Mouse (Mus musculus) heart, adult 10 weeks (tissue): ENCODE measurements around the gene Olfr16. TPM values are rescaled to one million over a fixed set of nuclear protein-coding genes. Genes with fewer than 3 reads are reported as not detected.

Experiments used
- polyA plus RNA-seq: library from polyadenylated mRNA; stranded (reverse); fragments of 350-450 nt; fragmentation: Illumina TruSeq; extraction: RNeasy Lipid Tissue Mini Kit (QIAGEN cat#74804); gene quantifications from one replicate; pipeline ENCODE4 v1.2.3, GENCODE M21; 2014; ENCODE audit warnings: low read depth, low replicate concordance

Olfr16 gene
- not detected for polyA plus RNA-seq

DNA sequence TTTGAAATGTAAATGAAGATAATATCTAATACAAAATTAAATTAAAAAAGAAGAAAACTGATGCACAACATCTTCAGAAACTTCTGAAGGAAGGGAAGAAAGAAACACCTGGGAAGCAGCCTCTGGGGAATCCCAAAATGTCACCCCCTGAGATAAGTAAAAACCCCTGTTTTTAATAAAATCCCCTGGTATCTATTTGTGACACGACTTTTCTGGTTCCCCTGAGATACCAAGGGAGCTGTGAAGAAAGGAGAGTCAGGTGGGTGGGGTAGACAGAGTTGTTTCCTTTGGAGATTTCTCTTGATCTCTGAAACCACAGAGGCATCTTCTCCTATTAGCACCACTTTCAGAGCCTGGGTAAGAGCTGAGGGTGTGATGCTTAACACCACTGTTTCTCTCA, at the start of gene Olfr16:
Gene Olfr16 (plus strand): TSS at position 250 of the 400 bp plus-strand sequence.

Other genes with a start within 250 kb of the Olfr16 start
- gene Apcs, start 55.4 kb upstream of the Olfr16 start, polyA plus RNA-seq: not detected
- not detected for gene Olfr1408, start 187.0 kb downstream of the Olfr16 start, polyA plus RNA-seq
- gene Olfr1406, start 240.2 kb downstream of the Olfr16 start, polyA plus RNA-seq: not detected
- gene Olfr218, start 247.4 kb downstream of the Olfr16 start, polyA plus RNA-seq: not detected